Mouse (Mus musculus): ENCODE data around the gene Cyp11a1. TPM values are rescaled to one million over a fixed set of nuclear protein-coding genes. Genes with fewer than 3 reads are reported as not detected.

Cyp11a1 gene
- polyA plus RNA-seq, 1 experiment = 1.6 TPM

- WGBS = 72% methylated on average over 5 of the region's 5 CpGs
- TF ChIP-seq CTCF (IDR thresholded peaks at IDR 0.05; ENCODE audit: control insufficient read depth, insufficient read depth, low read length) = no peak
- TF ChIP-seq POLR2A (IDR thresholded peaks at IDR 0.05; ENCODE audit: borderline replicate concordance, control insufficient read depth, low read depth, low read length) = no peak
- Histone ChIP-seq H3K27ac (ENCODE audit: control insufficient read depth, insufficient read depth, low read depth, low read length, poor library complexity) (no peak overlapping the region), H3K4me1 (ENCODE audit: control insufficient read depth, insufficient read depth, low read length) (peaks cover 10% of the 10 kb centered on the region), H3K4me3 (replicated peaks; ENCODE audit: control insufficient read depth, low read depth, low read length) (no peak overlapping the region)
These were observed 30.9 kb upstream of the Cyp11a1 start for GRCm38 (mm10) chr9:57975200-57975821.

- TF ChIP-seq POLR2A (IDR thresholded peaks at IDR 0.05; ENCODE audit: borderline replicate concordance, control insufficient read depth, low read depth, low read length) (no peak), CTCF (IDR thresholded peaks at IDR 0.05; ENCODE audit: control insufficient read depth, insufficient read depth, low read length) (no peak)
- WGBS = 41% methylated on average over 6 of the region's 6 CpGs
These were observed 28.2 kb upstream of the Cyp11a1 start for GRCm38 (mm10) chr9:57978025-57978424.

GRCm38 (mm10) chr9:57978858-57979257 is 27.4 kb upstream of the Cyp11a1 start:
- H3K27ac ChIP-seq (ENCODE audit: control insufficient read depth, insufficient read depth, low read depth, low read length, poor library complexity) = no peak overlapping the region
- H3K4me3 ChIP-seq (replicated peaks; ENCODE audit: control insufficient read depth, low read depth, low read length) = no peak overlapping the region
- WGBS = 81% methylated on average over 3 of the region's 3 CpGs
- no peak for TF ChIP-seq POLR2A (IDR thresholded peaks at IDR 0.05; ENCODE audit: borderline replicate concordance, control insufficient read depth, low read depth, low read length)
- no peak for TF ChIP-seq CTCF (IDR thresholded peaks at IDR 0.05; ENCODE audit: control insufficient read depth, insufficient read depth, low read length)
- H3K4me1 ChIP-seq (ENCODE audit: control insufficient read depth, insufficient read depth, low read length) = peaks cover 4% of the 10 kb centered on the region

More at GRCm38 (mm10) chr9:57978025-57978424, 28.2 kb upstream of the Cyp11a1 start:
- Histone ChIP-seq H3K27ac (ENCODE audit: control insufficient read depth, insufficient read depth, low read depth, low read length, poor library complexity) (no peak overlapping the region), H3K4me3 (replicated peaks; ENCODE audit: control insufficient read depth, low read depth, low read length) (no peak overlapping the region), H3K4me1 (ENCODE audit: control insufficient read depth, insufficient read depth, low read length) (peaks cover 4% of the 10 kb centered on the region)

GRCm38 (mm10) chr9:57980570-57980969 is 25.6 kb upstream of the Cyp11a1 start:
- H3K27ac ChIP-seq (ENCODE audit: control insufficient read depth, insufficient read depth, low read depth, low read length, poor library complexity) = no peak overlapping the region
- no peak overlapping the region for H3K4me3 ChIP-seq (replicated peaks; ENCODE audit: control insufficient read depth, low read depth, low read length)
- 14% methylated on average over 10 of the region's 10 CpGs for WGBS
- H3K4me1 ChIP-seq (ENCODE audit: control insufficient read depth, insufficient read depth, low read length) = peaks cover 4% of the 10 kb centered on the region
- TF ChIP-seq POLR2A (IDR thresholded peaks at IDR 0.05; ENCODE audit: borderline replicate concordance, control insufficient read depth, low read depth, low read length) (no peak), CTCF (IDR thresholded peaks at IDR 0.05; ENCODE audit: control insufficient read depth, insufficient read depth, low read length) (no peak)

GRCm38 (mm10) chr9:57985304-57985703 is 20.9 kb upstream of the Cyp11a1 start:
- no peak overlapping the region for H3K27ac ChIP-seq (ENCODE audit: control insufficient read depth, insufficient read depth, low read depth, low read length, poor library complexity)
- 85% methylated on average over 8 of the region's 8 CpGs for WGBS
- H3K4me3 ChIP-seq (replicated peaks; ENCODE audit: control insufficient read depth, low read depth, low read length) = no peak overlapping the region
- peaks cover 2% of the 10 kb centered on the region for H3K4me1 ChIP-seq (ENCODE audit: control insufficient read depth, insufficient read depth, low read length)
- TF ChIP-seq CTCF (IDR thresholded peaks at IDR 0.05; ENCODE audit: control insufficient read depth, insufficient read depth, low read length) (no peak), POLR2A (IDR thresholded peaks at IDR 0.05; ENCODE audit: borderline replicate concordance, control insufficient read depth, low read depth, low read length) (no peak)

- TF ChIP-seq POLR2A (IDR thresholded peaks at IDR 0.05; ENCODE audit: borderline replicate concordance, control insufficient read depth, low read depth, low read length) = no peak
- TF ChIP-seq CTCF (IDR thresholded peaks at IDR 0.05; ENCODE audit: control insufficient read depth, insufficient read depth, low read length) = no peak
- peaks cover 2% of the 10 kb centered on the region for H3K4me1 ChIP-seq (ENCODE audit: control insufficient read depth, insufficient read depth, low read length)
- 73% methylated on average over 7 of the region's 7 CpGs for WGBS
These were observed 19.9 kb upstream of the Cyp11a1 start for GRCm38 (mm10) chr9:57986293-57986692.

GRCm38 (mm10) chr9:57988098-57988497 is 18.1 kb upstream of the Cyp11a1 start:
- peaks cover 2% of the 10 kb centered on the region for H3K4me1 ChIP-seq (ENCODE audit: control insufficient read depth, insufficient read depth, low read length)
- 50% methylated on average over 2 of the region's 2 CpGs for WGBS
- no peak overlapping the region for H3K27ac ChIP-seq (ENCODE audit: control insufficient read depth, insufficient read depth, low read depth, low read length, poor library complexity)
- no peak overlapping the region for H3K4me3 ChIP-seq (replicated peaks; ENCODE audit: control insufficient read depth, low read depth, low read length)
- TF ChIP-seq CTCF (IDR thresholded peaks at IDR 0.05; ENCODE audit: control insufficient read depth, insufficient read depth, low read length) = no peak
- TF ChIP-seq POLR2A (IDR thresholded peaks at IDR 0.05; ENCODE audit: borderline replicate concordance, control insufficient read depth, low read depth, low read length) = no peak

More at GRCm38 (mm10) chr9:57986293-57986692, 19.9 kb upstream of the Cyp11a1 start:
- H3K4me3 ChIP-seq (replicated peaks; ENCODE audit: control insufficient read depth, low read depth, low read length) = no peak overlapping the region
- H3K27ac ChIP-seq (ENCODE audit: control insufficient read depth, insufficient read depth, low read depth, low read length, poor library complexity) = no peak overlapping the region

- TF ChIP-seq POLR2A (IDR thresholded peaks at IDR 0.05; ENCODE audit: borderline replicate concordance, control insufficient read depth, low read depth, low read length) (no peak), CTCF (IDR thresholded peaks at IDR 0.05; ENCODE audit: control insufficient read depth, insufficient read depth, low read length) (no peak)
- Histone ChIP-seq H3K4me3 (replicated peaks; ENCODE audit: control insufficient read depth, low read depth, low read length) (no peak overlapping the region), H3K27ac (ENCODE audit: control insufficient read depth, insufficient read depth, low read depth, low read length, poor library complexity) (no peak overlapping the region), H3K4me1 (ENCODE audit: control insufficient read depth, insufficient read depth, low read length) (peaks cover 2% of the 10 kb centered on the region)
- 73% methylated on average over 6 of the region's 6 CpGs for WGBS
These were observed 16.9 kb upstream of the Cyp11a1 start for GRCm38 (mm10) chr9:57989309-57989708.
